Mouse (Mus musculus) G1E (cell line): ENCODE data around the gene Mrps17. TPM values are rescaled to one million over a fixed set of nuclear protein-coding genes. Genes with fewer than 3 reads are reported as not detected.

Experiments
- ATAC-seq: 2 replicates; pipeline ENCODE4 v1.8.0; 2016; ENCODE audit warnings: mild to moderate bottlenecking; ENCODE audit not compliant: insufficient number of reproducible peaks, poor library complexity, low FRiP score, severe bottlenecking; ENCODE audit errors: extremely low read depth
- DNase-seq: peaks from one replicate; pipeline ENCODE4 v3.0.0; 2012; ENCODE audit warnings: low spot score
- H3K27me3 ChIP-seq: 2 replicates; pipeline ENCODE4 v1.6.1; 2012; ENCODE audit warnings: mild to moderate bottlenecking, low read length, inconsistent platforms; ENCODE audit not compliant: insufficient read depth
- H3K36me3 ChIP-seq: replicated peaks from 2 replicates; pipeline ENCODE3; 2012; ENCODE audit warnings: mild to moderate bottlenecking, inconsistent platforms
- H3K4me1 ChIP-seq: 2 replicates; pipeline ENCODE4 v1.6.1; 2012; ENCODE audit warnings: low read depth, low read length, inconsistent platforms, mixed read lengths; ENCODE audit not compliant: insufficient read depth
- H3K4me3 ChIP-seq: 2 replicates; pipeline ENCODE4 v1.5.1; 2012; ENCODE audit warnings: low read depth, mild to moderate bottlenecking, inconsistent platforms, low read length, moderate library complexity, mixed read lengths
- H3K9me3 ChIP-seq: replicated peaks from 2 replicates; pipeline ENCODE4 v1.6.1; 2012; ENCODE audit warnings: inconsistent platforms
- CTCF ChIP-seq: IDR thresholded peaks from 2 replicates; pipeline ENCODE4 v1.5.1; 2012; ENCODE audit warnings: low read depth, low read length, inconsistent platforms, mixed read lengths
- GATA1 ChIP-seq: IDR thresholded peaks from 2 replicates; pipeline ENCODE4 v1.6.1; 2012; ENCODE audit warnings: borderline replicate concordance, low read length, inconsistent platforms, mixed read lengths
- GATA2 ChIP-seq: IDR thresholded peaks from 2 replicates; pipeline ENCODE4 v1.6.1; 2012; ENCODE audit warnings: low read depth, low read length, inconsistent platforms, borderline replicate concordance
- POLR2AphosphoS5 ChIP-seq: IDR thresholded peaks from 2 replicates; pipeline ENCODE4 v1.6.1; 2012; ENCODE audit warnings: low read depth, low read length, inconsistent platforms; ENCODE audit not compliant: insufficient replicate concordance
- TAL1 ChIP-seq: conservative IDR thresholded peaks from 2 replicates; pipeline ENCODE4 v1.6.1; 2012; ENCODE audit warnings: low read depth, low read length, inconsistent platforms, mixed read lengths
- polyA plus RNA-seq: library from polyadenylated mRNA; stranded (reverse); fragments of >175 nt; gene quantifications from 2 replicates; pipeline ENCODE4 v1.2.3, GENCODE M21; 2012
- total RNA-seq, 2 experiments: library from RNA; stranded (forward) in 1 of 2; stranded (reverse) in 1 of 2; fragments of 200-1000 nt in 1 of 2; fragments of >200 nt in 1 of 2; fragmentation: Nextera tagmentation in 1 of 2; gene quantifications; 2 replicates each; pipeline ENCODE4 v1.2.3; 2014 to 2017

The Mrps17 gene
- total and polyA plus RNA-seq, 3 experiments, result 42.2 to 146 (median 144) TPM

GRCm38 (mm10) chr5:129687621-129688020 lies 27.7 kb upstream of the Mrps17 start:
- H3K36me3 ChIP-seq, result no peaks in the 10 kb centered on the region
- H3K27me3 ChIP-seq, result peaks cover 2% of the 10 kb centered on the region; the same call in 1 of the 2 replicates
- no peaks in the 10 kb centered on the region for H3K4me1 ChIP-seq
- DNase-seq, result no peak
- TF ChIP-seq GATA1, result no peak
- no peak for TF ChIP-seq CTCF
- TF ChIP-seq POLR2AphosphoS5, result no peak
- no peak for TF ChIP-seq TAL1
- no peak for TF ChIP-seq GATA2
- no peaks in the 10 kb centered on the region for H3K9me3 ChIP-seq
- H3K4me3 ChIP-seq, result no peak overlapping the region
- ATAC-seq, result no peak

- no peak for ATAC-seq
- DNase-seq, result no peak
- Histone ChIP-seq H3K36me3 (no peaks in the 10 kb centered on the region), H3K9me3 (no peaks in the 10 kb centered on the region), H3K27me3 (peaks cover 6% of the 10 kb centered on the region; the same call in 1 of the 2 replicates), H3K4me3 (no peak overlapping the region), H3K4me1 (no peaks in the 10 kb centered on the region)
- TF ChIP-seq GATA2, result no peak
- TF ChIP-seq CTCF, result no peak
- TF ChIP-seq TAL1, result no peak
- no peak for TF ChIP-seq POLR2AphosphoS5
- TF ChIP-seq GATA1, result no peak
Observed at GRCm38 (mm10) chr5:129690528-129690927, 24.8 kb upstream of the Mrps17 start.

- no peak for TF ChIP-seq CTCF
- TF ChIP-seq TAL1, result no peak
- TF ChIP-seq POLR2AphosphoS5, result no peak
- no peak for TF ChIP-seq GATA2
- TF ChIP-seq GATA1, result no peak
- Histone ChIP-seq H3K36me3 (no peaks in the 10 kb centered on the region), H3K9me3 (no peaks in the 10 kb centered on the region; the same call in 1 of the 2 replicates), H3K27me3 (peaks cover 9% of the 10 kb centered on the region; the same call in 1 of the 2 replicates), H3K4me1 (no peaks in the 10 kb centered on the region), H3K4me3 (no peak overlapping the region)
- DNase-seq, result no peak
- ATAC-seq, result no peak
Observed at GRCm38 (mm10) chr5:129700506-129700905, 14.8 kb upstream of the Mrps17 start.

- Histone ChIP-seq H3K9me3 (no peaks in the 10 kb centered on the region; the same call in 1 of the 2 replicates), H3K4me3 (no peak overlapping the region), H3K36me3 (no peaks in the 10 kb centered on the region), H3K4me1 (no peaks in the 10 kb centered on the region), H3K27me3 (peaks cover 9% of the 10 kb centered on the region; the same call in 1 of the 2 replicates)
- ATAC-seq (no peak), DNase-seq (no peak)
- TF ChIP-seq POLR2AphosphoS5 (no peak), GATA1 (no peak), CTCF (no peak)
Observed at GRCm38 (mm10) chr5:129701706-129702105, 13.6 kb upstream of the Mrps17 start.

- Histone ChIP-seq H3K36me3 (no peaks in the 10 kb centered on the region), H3K4me3 (no peak overlapping the region)
- ATAC-seq, result no peak
Observed at GRCm38 (mm10) chr5:129703368-129703767, 11.9 kb upstream of the Mrps17 start.

GRCm38 (mm10) chr5:129708412-129708811 lies 6.9 kb upstream of the Mrps17 start, which contains the start of gene Sept14:
TSS of gene Sept14 (minus strand) at chr5:129708512.
- TF ChIP-seq TAL1 (no peak), GATA2 (no peak), POLR2AphosphoS5 (no peak), CTCF (no peak), GATA1 (no peak)
- no peak within 1 kb of the TSS for H3K4me3 ChIP-seq
- no peaks in the 10 kb centered on the region for H3K36me3 ChIP-seq
- ATAC-seq (no peak), DNase-seq (no peak)
- no peaks in the 10 kb centered on the region for H3K9me3 ChIP-seq
- H3K27me3 ChIP-seq, result peaks cover 40% of the 10 kb centered on the region
- H3K4me1 ChIP-seq, result no peaks in the 10 kb centered on the region

More at GRCm38 (mm10) chr5:129703368-129703767, 11.9 kb upstream of the Mrps17 start:
- DNase-seq, result no peak
- H3K27me3 ChIP-seq, result peaks cover 14% of the 10 kb centered on the region; the same call in 1 of the 2 replicates
- TF ChIP-seq POLR2AphosphoS5 (no peak), GATA1 (no peak), GATA2 (no peak), CTCF (no peak), TAL1 (no peak)
- no peaks in the 10 kb centered on the region for H3K9me3 ChIP-seq
- H3K4me1 ChIP-seq, result no peaks in the 10 kb centered on the region

GRCm38 (mm10) chr5:129717016-129717415 lies 1.7 kb downstream of the Mrps17 start:
- TF ChIP-seq POLR2AphosphoS5, result no peak
- peak; percentile 17; the same call in 1 of the 2 replicates for TF ChIP-seq CTCF
- DNase-seq (no peak), ATAC-seq (no peak)
- Histone ChIP-seq H3K4me3 (no peak overlapping the region), H3K4me1 (peaks cover 22% of the 10 kb centered on the region), H3K9me3 (no peaks in the 10 kb centered on the region), H3K27me3 (peaks cover 8% of the 10 kb centered on the region), H3K36me3 (peaks cover 48% of the 10 kb centered on the region)
